Mouse (Mus musculus) kidney, adult 2 months (tissue): ENCODE measurements around the gene Mcfd2.

Experiments
- CTCF ChIP-seq: fragments of 200-500 bp; conservative IDR thresholded peaks from 2 replicates; pipeline ENCODE4 v1.5.1; 2011; ENCODE audit warnings: low read depth, mild to moderate bottlenecking, control low read depth, low read length, moderate library complexity, mixed read lengths; ENCODE audit not compliant: insufficient read depth, insufficient read length
- POLR2A ChIP-seq: fragments of 200-500 bp; IDR thresholded peaks from one replicate; pipeline ENCODE4 v1.6.1; 2011; ENCODE audit warnings: low read depth, low read length, control low read depth

DNA sequence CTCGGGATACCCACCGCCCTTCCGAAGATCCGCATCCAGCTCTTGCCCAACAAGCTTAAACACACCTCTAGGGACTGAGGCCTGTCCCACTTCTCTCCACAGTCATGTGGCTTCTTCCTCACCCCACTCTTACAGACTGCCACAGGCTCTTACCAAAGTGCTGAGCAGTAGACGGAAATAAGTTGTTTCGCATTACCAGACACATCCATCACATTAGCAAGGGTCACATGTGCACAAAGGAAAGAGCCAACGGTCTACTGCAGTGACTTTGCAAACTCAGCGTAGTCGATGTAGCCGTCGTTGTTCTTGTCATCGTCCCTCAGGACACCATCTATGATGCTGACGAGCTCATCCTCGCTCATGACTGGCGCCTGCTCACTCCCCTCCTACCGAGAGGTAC, 10.1 kb downstream of the Mcfd2 start:
- no peak for TF ChIP-seq POLR2A
- no peak for TF ChIP-seq CTCF
